Mouse (Mus musculus) brain, embryonic 14.5 days (tissue): ENCODE measurements around the gene Gsta2.

Source experiments
- CTCF ChIP-seq: fragments of 200-500 bp; IDR thresholded peaks from 2 replicates; pipeline ENCODE4 v1.5.1; 2012; ENCODE audit warnings: inconsistent platforms, mild to moderate bottlenecking, moderate library complexity, borderline replicate concordance; ENCODE audit not compliant: insufficient read depth, insufficient read length; ENCODE audit errors: extremely low read depth
- POLR2A ChIP-seq: fragments of 200-500 bp; IDR thresholded peaks from 2 replicates; pipeline ENCODE4 v1.6.1; 2012; ENCODE audit warnings: mild to moderate bottlenecking, inconsistent platforms, borderline replicate concordance; ENCODE audit not compliant: poor library complexity, insufficient read depth, insufficient read length, severe bottlenecking; ENCODE audit errors: extremely low read depth

DNA sequence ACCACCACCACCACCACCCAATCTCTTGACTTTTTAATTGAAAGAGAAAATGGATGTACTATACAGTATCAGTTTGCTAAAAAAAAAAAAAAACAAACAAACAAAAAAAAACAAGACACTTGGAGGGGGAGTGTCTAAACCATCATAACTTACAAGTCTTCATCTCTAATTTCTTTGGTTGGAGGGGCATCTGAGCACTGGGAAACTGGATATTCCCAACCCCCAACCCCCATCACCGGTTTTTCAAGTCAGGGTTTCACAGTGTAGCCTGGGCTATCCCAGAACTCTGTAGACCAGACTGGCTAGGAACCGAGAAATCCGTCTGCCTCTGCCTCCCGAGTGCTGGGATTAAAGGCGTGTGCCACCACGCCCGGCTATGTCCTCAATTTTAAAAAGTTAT is 14.2 kb upstream of the Gsta2 start:
- TF ChIP-seq CTCF (no peak), POLR2A (no peak)
